Mouse (Mus musculus): ENCODE results near the gene Nectin2. TPM values are rescaled to one million over a fixed set of nuclear protein-coding genes. Genes with fewer than 3 reads are reported as not detected.
"Not testable (repeated sequence)": the region's sequence is repeated elsewhere in the genome, so short reads cannot be mapped to it uniquely, and the experiment has no call there.

Gene Nectin2
- polyA plus RNA-seq, 1 experiment from 2014 or later: 55.3 TPM

DNA sequence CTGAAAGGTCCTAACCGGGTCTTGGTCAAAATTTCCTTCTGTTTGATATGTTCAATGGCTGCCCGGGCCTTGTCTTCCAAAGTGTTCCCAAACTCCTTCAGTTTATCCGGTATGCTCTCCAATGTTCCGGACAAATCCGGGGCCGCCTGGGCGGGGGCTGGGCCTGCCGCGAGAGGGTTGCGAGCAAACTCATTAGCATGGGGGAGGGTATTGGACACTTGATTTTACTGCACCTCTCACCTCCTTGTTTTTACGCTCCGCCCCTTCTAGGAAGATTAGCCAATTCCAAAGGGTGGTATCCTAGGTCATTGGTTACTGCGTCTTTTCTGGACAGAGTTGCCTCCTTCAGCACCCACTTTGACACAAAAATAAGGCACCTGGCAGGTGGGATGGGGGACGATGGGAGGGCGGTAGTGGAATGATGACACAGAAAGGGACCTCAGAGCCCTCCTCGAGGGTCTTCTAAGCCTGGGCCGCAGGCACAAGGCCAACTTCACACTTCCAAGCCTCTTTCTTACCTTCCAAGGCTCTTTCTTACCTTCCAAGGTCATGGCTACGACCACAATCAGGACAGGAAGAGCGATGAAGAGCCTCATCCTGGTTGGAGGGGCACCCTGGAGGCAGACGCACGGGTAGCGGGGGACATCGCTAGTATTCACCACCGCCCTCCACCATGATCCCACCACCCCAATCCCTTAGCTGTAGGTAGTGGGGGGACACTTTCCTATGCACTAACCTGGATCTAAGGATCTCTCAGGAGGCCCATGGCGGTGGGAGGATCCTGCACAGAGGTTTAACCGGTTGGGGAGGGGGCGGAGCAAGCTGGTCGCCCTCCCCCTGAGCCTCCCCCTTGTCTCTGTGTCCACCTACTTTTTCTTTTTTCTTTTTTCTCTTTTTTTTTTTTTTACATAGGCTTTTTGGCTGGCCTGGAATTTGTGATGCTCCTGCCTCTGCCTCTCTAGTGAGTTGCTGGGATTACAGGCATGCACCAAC is 58.1 kb downstream of the Nectin2 start, which contains the start of gene Apoc1:
Gene Apoc1 (minus strand): TSS at position 788 of the 993 bp plus-strand sequence.
- Histone ChIP-seq H3K4me1 (ENCODE audit: control insufficient read depth, insufficient read depth, low read length) (no peaks in the 10 kb centered on the region), H3K36me3 (ENCODE audit: control insufficient read depth, insufficient read depth, low read length) (peaks cover 3% of the 10 kb centered on the region; the same call in 1 of the 2 replicates), H3K4me2 (ENCODE audit: low read length) (no peak within 1 kb of the TSS), H3K27ac (ENCODE audit: low read length) (0 out of 2 replicates have a peak within 1 kb of the TSS, but pooled peaks have one; percentile 24), H3K27me3 (ENCODE audit: control insufficient read depth, insufficient read depth, low read depth, low read length) (no peaks in the 10 kb centered on the region), H3K9ac (ENCODE audit: low read depth, low read length) (no peak within 1 kb of the TSS), H3K4me3 (ENCODE audit: low read depth, low read length) (no peak within 1 kb of the TSS), H3K9me3 (replicated peaks; ENCODE audit: control insufficient read depth, low read length, poor library complexity, severe bottlenecking) (no peaks in the 10 kb centered on the region)
- no peak for ATAC-seq
- 51% methylated on average over 28 of the region's 28 CpGs for WGBS

DNA sequence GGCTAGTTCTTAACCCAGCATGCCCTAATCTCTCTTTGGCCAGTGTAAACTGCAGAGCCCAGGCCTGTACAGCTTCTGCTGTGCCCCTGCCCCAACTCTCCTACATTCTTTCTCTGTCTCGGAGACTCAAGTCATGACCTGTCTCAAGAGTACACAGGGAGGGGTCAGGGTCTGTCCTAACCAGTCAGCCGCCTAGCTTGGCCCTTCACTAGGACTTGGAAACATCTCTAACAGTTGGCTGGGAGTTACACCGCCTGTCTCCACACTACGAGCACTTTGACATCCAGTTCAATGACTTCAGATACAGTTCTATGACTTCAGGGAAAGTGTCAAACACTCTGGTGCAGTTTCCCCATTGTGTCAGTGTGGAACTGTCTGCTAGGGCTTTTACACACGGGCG is 58.8 kb downstream of the Nectin2 start:
- Histone ChIP-seq H3K27me3 (ENCODE audit: control insufficient read depth, insufficient read depth, low read depth, low read length) (no peaks in the 10 kb centered on the region), H3K9me3 (replicated peaks; ENCODE audit: control insufficient read depth, low read length, poor library complexity, severe bottlenecking) (no peaks in the 10 kb centered on the region), H3K4me3 (ENCODE audit: low read depth, low read length) (no peak overlapping the region), H3K9ac (ENCODE audit: low read depth, low read length) (no peak overlapping the region), H3K4me2 (ENCODE audit: low read length) (no peak overlapping the region), H3K27ac (ENCODE audit: low read length) (no peak overlapping the region), H3K4me1 (ENCODE audit: control insufficient read depth, insufficient read depth, low read length) (no peaks in the 10 kb centered on the region), H3K36me3 (ENCODE audit: control insufficient read depth, insufficient read depth, low read length) (no peaks in the 10 kb centered on the region)
- 70% methylated on average over 6 of the region's 6 CpGs for WGBS
- ATAC-seq: no peak

DNA sequence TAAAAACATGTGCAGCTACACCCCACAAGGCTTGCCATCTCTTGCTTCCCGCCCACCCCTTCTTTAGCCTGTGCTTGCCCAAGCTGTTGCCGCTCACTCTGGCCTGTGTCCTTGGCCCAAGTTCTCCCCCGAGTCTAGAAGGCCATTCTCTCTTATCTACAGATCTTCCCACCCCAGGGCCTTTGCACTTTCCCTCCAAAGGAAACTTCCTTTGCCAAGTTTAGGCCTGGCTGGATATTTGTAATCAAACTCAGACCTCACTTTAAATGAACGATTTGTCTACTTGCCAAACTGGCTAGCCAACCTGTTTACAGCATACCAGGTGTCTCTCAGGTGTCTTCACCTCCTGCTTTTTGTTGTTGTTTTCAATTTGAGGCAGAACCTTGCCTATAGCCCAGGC is 59.4 kb downstream of the Nectin2 start:
- no peaks in the 10 kb centered on the region for H3K36me3 ChIP-seq (ENCODE audit: control insufficient read depth, insufficient read depth, low read length)
- WGBS: 89% methylated on average over 4 of the region's 4 CpGs

DNA sequence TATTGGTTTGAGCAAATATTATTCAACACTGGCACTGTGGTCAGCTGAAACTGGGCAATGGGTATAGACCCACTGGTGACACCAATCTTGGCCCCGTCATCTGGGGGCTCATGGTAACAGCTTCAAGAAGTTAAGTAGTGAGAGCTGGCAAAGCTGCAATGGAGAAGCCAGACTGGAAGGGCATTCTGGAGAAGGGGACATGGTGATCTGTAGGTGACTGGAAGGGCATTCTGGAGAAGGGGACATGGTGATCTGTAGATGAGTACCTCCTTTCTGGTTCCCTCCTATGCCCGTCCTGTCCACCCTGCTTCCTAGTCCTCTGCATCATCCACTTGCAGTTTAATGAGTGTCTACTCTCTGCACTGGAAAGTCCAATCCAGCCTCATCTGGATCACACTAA is 61.7 kb downstream of the Nectin2 start:
- no peak overlapping the region for H3K4me3 ChIP-seq (ENCODE audit: low read depth, low read length)
- H3K4me2 ChIP-seq (ENCODE audit: low read length): no peak overlapping the region
- H3K27ac ChIP-seq (ENCODE audit: low read length): no peak overlapping the region
- H3K9ac ChIP-seq (ENCODE audit: low read depth, low read length): no peak overlapping the region
- WGBS: 91% methylated on average over 2 of the region's 2 CpGs
- H3K9me3 ChIP-seq (replicated peaks; ENCODE audit: control insufficient read depth, low read length, poor library complexity, severe bottlenecking): no peaks in the 10 kb centered on the region
- no peaks in the 10 kb centered on the region for H3K27me3 ChIP-seq (ENCODE audit: control insufficient read depth, insufficient read depth, low read depth, low read length)
- H3K36me3 ChIP-seq (ENCODE audit: control insufficient read depth, insufficient read depth, low read length): no peaks in the 10 kb centered on the region
- ATAC-seq: no peak
- H3K4me1 ChIP-seq (ENCODE audit: control insufficient read depth, insufficient read depth, low read length): no peaks in the 10 kb centered on the region

More for the DNA sequence above, 59.4 kb downstream of the Nectin2 start:
- no peak overlapping the region for H3K4me2 ChIP-seq (ENCODE audit: low read length)
- no peak overlapping the region for H3K9ac ChIP-seq (ENCODE audit: low read depth, low read length)
- H3K4me1 ChIP-seq (ENCODE audit: control insufficient read depth, insufficient read depth, low read length): no peaks in the 10 kb centered on the region
- no peak overlapping the region for H3K27ac ChIP-seq (ENCODE audit: low read length)
- no peaks in the 10 kb centered on the region for H3K9me3 ChIP-seq (replicated peaks; ENCODE audit: control insufficient read depth, low read length, poor library complexity, severe bottlenecking)
- no peak for ATAC-seq
- no peaks in the 10 kb centered on the region for H3K27me3 ChIP-seq (ENCODE audit: control insufficient read depth, insufficient read depth, low read depth, low read length)
- no peak overlapping the region for H3K4me3 ChIP-seq (ENCODE audit: low read depth, low read length)

DNA sequence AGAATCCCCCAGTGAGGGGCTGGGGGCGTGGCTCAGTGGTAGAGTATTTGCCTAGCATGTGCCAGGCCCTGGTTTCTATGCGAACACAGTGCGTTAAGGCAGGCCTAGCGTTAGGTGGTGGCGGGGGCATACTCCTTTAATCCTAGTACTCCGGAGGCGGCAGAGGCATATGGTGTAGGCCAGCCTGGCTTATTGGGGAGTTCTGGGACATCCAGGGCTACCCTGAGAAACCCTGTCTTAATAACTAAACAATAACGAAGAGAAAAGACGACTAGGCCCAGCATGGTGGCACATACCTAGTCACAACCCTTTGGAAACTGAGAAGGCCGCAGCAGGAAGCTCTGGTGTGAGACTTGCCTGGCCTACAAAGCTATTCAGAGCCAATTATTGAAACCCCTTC is 62.2 kb downstream of the Nectin2 start:
- Histone ChIP-seq H3K27me3 (ENCODE audit: control insufficient read depth, insufficient read depth, low read depth, low read length) (no peaks in the 10 kb centered on the region), H3K9ac (ENCODE audit: low read depth, low read length) (no peak overlapping the region), H3K4me2 (ENCODE audit: low read length) (no peak overlapping the region), H3K9me3 (replicated peaks; ENCODE audit: control insufficient read depth, low read length, poor library complexity, severe bottlenecking) (no peaks in the 10 kb centered on the region), H3K4me1 (ENCODE audit: control insufficient read depth, insufficient read depth, low read length) (no peaks in the 10 kb centered on the region), H3K36me3 (ENCODE audit: control insufficient read depth, insufficient read depth, low read length) (no peaks in the 10 kb centered on the region), H3K4me3 (ENCODE audit: low read depth, low read length) (no peak overlapping the region), H3K27ac (ENCODE audit: low read length) (no peak overlapping the region)
- 90% methylated on average over 10 of the region's 10 CpGs for WGBS
- no peak for ATAC-seq

DNA sequence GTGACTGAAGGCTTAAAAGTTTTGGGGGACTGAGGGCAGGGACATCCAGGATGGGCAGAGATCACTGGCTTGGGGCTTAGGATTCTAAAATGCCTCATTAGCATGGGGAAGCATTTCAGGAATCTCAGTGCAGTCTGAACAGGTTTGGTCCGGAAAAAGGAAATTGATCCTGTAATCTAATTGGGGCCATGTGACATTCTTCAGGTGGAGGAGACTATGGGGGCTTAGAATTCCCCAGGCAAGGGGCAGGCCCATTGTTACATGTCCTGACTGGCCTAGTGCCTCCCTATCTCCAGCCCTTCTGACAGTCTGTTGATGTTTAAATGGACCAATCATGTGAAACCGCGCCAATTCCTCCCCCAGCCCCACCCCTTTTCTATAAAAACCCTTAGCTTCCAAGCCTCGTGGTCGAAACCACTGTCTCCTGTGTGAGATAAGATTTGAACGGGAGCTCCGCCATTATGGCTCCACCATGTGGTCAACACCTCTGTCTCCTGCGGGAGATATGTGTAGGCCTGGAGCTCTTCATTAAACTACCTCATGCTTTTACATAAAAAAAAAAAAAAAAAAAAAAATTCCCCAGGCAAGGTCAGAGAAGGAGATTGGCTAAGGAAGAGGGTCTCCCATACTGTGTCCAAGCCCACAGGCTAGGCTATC is 63.2 kb downstream of the Nectin2 start:
- H3K4me2 ChIP-seq (ENCODE audit: low read length); H3K4me3 ChIP-seq (ENCODE audit: low read depth, low read length); ATAC-seq; H3K9me3 ChIP-seq (replicated peaks; ENCODE audit: control insufficient read depth, low read length, poor library complexity, severe bottlenecking); H3K36me3 ChIP-seq (ENCODE audit: control insufficient read depth, insufficient read depth, low read length); H3K27me3 ChIP-seq (ENCODE audit: control insufficient read depth, insufficient read depth, low read depth, low read length); H3K27ac ChIP-seq (ENCODE audit: low read length); H3K4me1 ChIP-seq (ENCODE audit: control insufficient read depth, insufficient read depth, low read length); H3K9ac ChIP-seq (ENCODE audit: low read depth, low read length): not testable (repeated sequence)
- WGBS: 78% methylated on average over 8 of the region's 8 CpGs

DNA sequence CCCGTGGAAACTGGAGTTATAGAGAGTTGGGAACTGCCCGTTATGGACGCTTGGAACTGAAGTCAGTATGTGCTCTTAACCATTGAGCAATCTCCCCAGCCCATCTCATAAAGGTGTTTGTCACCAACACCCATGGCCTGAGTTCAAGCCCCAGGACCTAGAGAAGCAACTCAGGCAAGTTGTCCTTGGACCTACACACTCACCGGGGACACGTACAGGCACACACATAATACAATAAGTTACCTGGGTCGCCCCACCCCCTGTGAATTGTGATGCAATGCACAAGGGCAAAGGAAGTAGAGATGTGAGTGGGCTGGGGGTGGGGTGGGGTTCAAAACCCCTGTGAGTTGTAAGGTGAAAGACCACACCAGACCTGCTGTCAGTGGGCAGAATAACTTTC is 63.8 kb downstream of the Nectin2 start:
- H3K9me3 ChIP-seq (replicated peaks; ENCODE audit: control insufficient read depth, low read length, poor library complexity, severe bottlenecking): no peaks in the 10 kb centered on the region
- no peak overlapping the region for H3K9ac ChIP-seq (ENCODE audit: low read depth, low read length)
- no peaks in the 10 kb centered on the region for H3K4me1 ChIP-seq (ENCODE audit: control insufficient read depth, insufficient read depth, low read length)
- no peaks in the 10 kb centered on the region for H3K27me3 ChIP-seq (ENCODE audit: control insufficient read depth, insufficient read depth, low read depth, low read length)
- 89% methylated on average over 6 of the region's 6 CpGs for WGBS
- ATAC-seq: no peak
- no peak overlapping the region for H3K27ac ChIP-seq (ENCODE audit: low read length)
- H3K4me3 ChIP-seq (ENCODE audit: low read depth, low read length): no peak overlapping the region
- H3K36me3 ChIP-seq (ENCODE audit: control insufficient read depth, insufficient read depth, low read length): no peaks in the 10 kb centered on the region
- no peak overlapping the region for H3K4me2 ChIP-seq (ENCODE audit: low read length)

DNA sequence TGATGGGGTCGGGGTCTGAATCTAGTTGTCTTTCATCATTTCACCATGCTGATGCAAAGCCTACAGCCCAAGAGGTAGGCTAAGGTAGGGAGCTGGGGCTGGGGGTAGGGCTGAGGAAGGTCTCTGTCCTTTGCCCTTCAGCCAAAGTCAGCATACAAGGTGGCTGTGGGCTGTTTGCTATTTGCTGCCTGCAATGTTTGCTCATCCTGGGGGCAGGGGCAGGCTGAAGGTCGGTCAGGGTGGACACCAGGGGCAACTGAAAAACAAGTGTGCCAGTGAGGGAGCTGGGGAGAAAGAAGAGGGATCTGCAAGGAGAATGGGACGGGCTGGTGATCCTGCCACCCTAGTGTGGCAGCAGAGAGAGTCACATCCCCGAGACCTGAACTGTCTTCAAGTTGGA is 64.9 kb downstream of the Nectin2 start:
- H3K4me3 ChIP-seq (ENCODE audit: low read depth, low read length): no peak overlapping the region
- no peaks in the 10 kb centered on the region for H3K4me1 ChIP-seq (ENCODE audit: control insufficient read depth, insufficient read depth, low read length)
- ATAC-seq: no peak
- no peak overlapping the region for H3K27ac ChIP-seq (ENCODE audit: low read length)
- 64% methylated on average over 4 of the region's 4 CpGs for WGBS
- H3K27me3 ChIP-seq (ENCODE audit: control insufficient read depth, insufficient read depth, low read depth, low read length): no peaks in the 10 kb centered on the region
- H3K9me3 ChIP-seq (replicated peaks; ENCODE audit: control insufficient read depth, low read length, poor library complexity, severe bottlenecking): no peaks in the 10 kb centered on the region
- no peak overlapping the region for H3K9ac ChIP-seq (ENCODE audit: low read depth, low read length)
- H3K36me3 ChIP-seq (ENCODE audit: control insufficient read depth, insufficient read depth, low read length): no peaks in the 10 kb centered on the region
- no peak overlapping the region for H3K4me2 ChIP-seq (ENCODE audit: low read length)

DNA sequence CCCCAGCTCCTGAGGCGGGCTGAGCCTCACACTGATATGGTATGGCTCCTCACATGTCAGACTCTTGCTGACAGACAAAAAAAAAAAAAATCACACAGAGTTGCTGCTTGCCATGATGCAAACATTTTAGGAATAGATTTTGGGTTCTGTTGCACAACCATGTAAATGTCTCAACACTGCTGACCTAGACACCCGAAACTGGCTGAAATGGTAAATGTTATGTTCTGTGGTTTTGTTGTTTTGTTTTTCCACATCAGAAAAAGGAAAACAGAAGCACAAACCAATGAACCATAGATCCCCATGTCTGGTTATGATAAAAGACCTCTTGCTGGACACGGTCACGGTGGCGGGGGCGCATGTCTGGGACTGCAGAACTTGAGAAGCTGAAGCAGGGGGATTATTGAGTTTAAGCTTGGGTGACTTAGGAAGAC is 66.5 kb downstream of the Nectin2 start:
- H3K9me3 ChIP-seq (replicated peaks; ENCODE audit: control insufficient read depth, low read length, poor library complexity, severe bottlenecking): no peaks in the 10 kb centered on the region
- no peak overlapping the region for H3K4me2 ChIP-seq (ENCODE audit: low read length)
- no peaks in the 10 kb centered on the region for H3K27me3 ChIP-seq (ENCODE audit: control insufficient read depth, insufficient read depth, low read depth, low read length)
- H3K9ac ChIP-seq (ENCODE audit: low read depth, low read length): no peak overlapping the region
- no peaks in the 10 kb centered on the region for H3K4me1 ChIP-seq (ENCODE audit: control insufficient read depth, insufficient read depth, low read length)
- no peak overlapping the region for H3K27ac ChIP-seq (ENCODE audit: low read length)
- WGBS: 93% methylated on average over 6 of the region's 6 CpGs
- H3K4me3 ChIP-seq (ENCODE audit: low read depth, low read length): no peak overlapping the region
- no peaks in the 10 kb centered on the region for H3K36me3 ChIP-seq (ENCODE audit: control insufficient read depth, insufficient read depth, low read length)
- no peak for ATAC-seq
